Mouse (Mus musculus) E14TG2a.4 (cell line): Measurements from ENCODE around the gene Fdx1.

Experiments
- H3K27me3 ChIP-seq: 2 replicates; pipeline ENCODE4 v1.6.1; 2014; ENCODE audit warnings: low read length, control low read depth; ENCODE audit not compliant: insufficient read depth
- H3K36me3 ChIP-seq: 2 replicates; pipeline ENCODE4 v1.6.1; 2014; ENCODE audit warnings: low read length, control low read depth; ENCODE audit not compliant: insufficient read depth
- H3K4me1 ChIP-seq: replicated peaks from 2 replicates; pipeline ENCODE4 v1.6.1; 2014; ENCODE audit warnings: low read depth, low read length, control low read depth
- H3K4me3 ChIP-seq: replicated peaks from 2 replicates; pipeline ENCODE4 v1.5.1; 2014; ENCODE audit warnings: mild to moderate bottlenecking, low read length
- H3K9me3 ChIP-seq: 2 replicates; pipeline ENCODE4 v1.6.1; 2014; ENCODE audit warnings: low read length, control low read depth
- CTCF ChIP-seq: conservative IDR thresholded peaks from 2 replicates; pipeline ENCODE4 v1.5.1; 2014; ENCODE audit warnings: low read length
- NANOG ChIP-seq: IDR thresholded peaks from 2 replicates; pipeline ENCODE4 v1.6.1; 2014; ENCODE audit warnings: borderline replicate concordance, low read length, mixed read lengths
- POU5F1 ChIP-seq: IDR thresholded peaks from 2 replicates; pipeline ENCODE4 v1.6.1; 2014; ENCODE audit warnings: low read length, borderline replicate concordance

Fdx1 gene

GRCm38 (mm10) chr9:51962975-51963701 lies at the start of gene Fdx1:
TSS of gene Fdx1 (minus strand) at chr9:51963556.
- H3K4me1 ChIP-seq, result peaks cover 9% of the 10 kb centered on the region; the same call in 1 of the 2 replicates
- H3K4me3 ChIP-seq, result peak within 1 kb of the TSS; percentile 89
- no peaks in the 10 kb centered on the region for H3K27me3 ChIP-seq
- no peaks in the 10 kb centered on the region for H3K9me3 ChIP-seq
- no peak for TF ChIP-seq NANOG
- no peak for TF ChIP-seq POU5F1
- TF ChIP-seq CTCF, result no peak
- no peaks in the 10 kb centered on the region for H3K36me3 ChIP-seq

GRCm38 (mm10) chr9:52012781-52013436 lies 49.6 kb upstream of the Fdx1 start:
- H3K9me3 ChIP-seq, result no peaks in the 10 kb centered on the region
- H3K27me3 ChIP-seq, result no peaks in the 10 kb centered on the region
- H3K4me1 ChIP-seq, result no peaks in the 10 kb centered on the region
- no peaks in the 10 kb centered on the region for H3K36me3 ChIP-seq
- H3K4me3 ChIP-seq, result no peak overlapping the region
- TF ChIP-seq NANOG (no peak), POU5F1 (no peak), CTCF (no peak)

GRCm38 (mm10) chr9:52012311-52012710 lies 49.0 kb upstream of the Fdx1 start:
- Histone ChIP-seq H3K9me3 (no peaks in the 10 kb centered on the region), H3K4me3 (no peak overlapping the region), H3K36me3 (no peaks in the 10 kb centered on the region), H3K27me3 (no peaks in the 10 kb centered on the region), H3K4me1 (no peaks in the 10 kb centered on the region)
- no peak for TF ChIP-seq CTCF

- no peaks in the 10 kb centered on the region for H3K36me3 ChIP-seq
- no peaks in the 10 kb centered on the region for H3K9me3 ChIP-seq
- no peaks in the 10 kb centered on the region for H3K27me3 ChIP-seq
- no peaks in the 10 kb centered on the region for H3K4me1 ChIP-seq
- H3K4me3 ChIP-seq, result no peak overlapping the region
- TF ChIP-seq POU5F1, result no peak
- no peak for TF ChIP-seq NANOG
- TF ChIP-seq CTCF, result no peak
Measured at GRCm38 (mm10) chr9:52008511-52008910, 45.2 kb upstream of the Fdx1 start.

GRCm38 (mm10) chr9:52007341-52007740 lies 44.0 kb upstream of the Fdx1 start:
- TF ChIP-seq POU5F1 (no peak), NANOG (no peak), CTCF (no peak)
- Histone ChIP-seq H3K4me3 (no peak overlapping the region), H3K36me3 (no peaks in the 10 kb centered on the region), H3K27me3 (no peaks in the 10 kb centered on the region), H3K4me1 (no peaks in the 10 kb centered on the region), H3K9me3 (no peaks in the 10 kb centered on the region)

- Histone ChIP-seq H3K4me1 (no peaks in the 10 kb centered on the region), H3K9me3 (no peaks in the 10 kb centered on the region), H3K27me3 (no peaks in the 10 kb centered on the region), H3K4me3 (no peak overlapping the region), H3K36me3 (no peaks in the 10 kb centered on the region)
- no peak for TF ChIP-seq CTCF
- TF ChIP-seq POU5F1, result no peak
- TF ChIP-seq NANOG, result no peak
Measured at GRCm38 (mm10) chr9:52003501-52003900, 40.1 kb upstream of the Fdx1 start.

- Histone ChIP-seq H3K9me3 (no peaks in the 10 kb centered on the region), H3K36me3 (no peaks in the 10 kb centered on the region), H3K4me3 (no peak overlapping the region), H3K4me1 (no peaks in the 10 kb centered on the region), H3K27me3 (no peaks in the 10 kb centered on the region)
- TF ChIP-seq CTCF (no peak), POU5F1 (no peak), NANOG (no peak)
Measured at GRCm38 (mm10) chr9:51995331-51996099, 32.2 kb upstream of the Fdx1 start.

GRCm38 (mm10) chr9:51994636-51995260 lies 31.4 kb upstream of the Fdx1 start:
- Histone ChIP-seq H3K27me3 (no peaks in the 10 kb centered on the region), H3K4me3 (no peak overlapping the region), H3K36me3 (no peaks in the 10 kb centered on the region), H3K9me3 (no peaks in the 10 kb centered on the region), H3K4me1 (no peaks in the 10 kb centered on the region)
- TF ChIP-seq POU5F1, result no peak
- TF ChIP-seq NANOG, result no peak
- TF ChIP-seq CTCF, result no peak
